Mouse (Mus musculus) B cell, adult 2 months (primary cell): ENCODE measurements around the gene Hmgcr.
"Not testable (repeated sequence)": the region's sequence is repeated elsewhere in the genome, so short reads cannot be mapped to it uniquely, and the experiment has no call there.

Source experiments
- DNase-seq, 2 experiments: peaks; one replicate each; pipeline ENCODE4 v3.0.0; 2022

The Hmgcr gene

DNA sequence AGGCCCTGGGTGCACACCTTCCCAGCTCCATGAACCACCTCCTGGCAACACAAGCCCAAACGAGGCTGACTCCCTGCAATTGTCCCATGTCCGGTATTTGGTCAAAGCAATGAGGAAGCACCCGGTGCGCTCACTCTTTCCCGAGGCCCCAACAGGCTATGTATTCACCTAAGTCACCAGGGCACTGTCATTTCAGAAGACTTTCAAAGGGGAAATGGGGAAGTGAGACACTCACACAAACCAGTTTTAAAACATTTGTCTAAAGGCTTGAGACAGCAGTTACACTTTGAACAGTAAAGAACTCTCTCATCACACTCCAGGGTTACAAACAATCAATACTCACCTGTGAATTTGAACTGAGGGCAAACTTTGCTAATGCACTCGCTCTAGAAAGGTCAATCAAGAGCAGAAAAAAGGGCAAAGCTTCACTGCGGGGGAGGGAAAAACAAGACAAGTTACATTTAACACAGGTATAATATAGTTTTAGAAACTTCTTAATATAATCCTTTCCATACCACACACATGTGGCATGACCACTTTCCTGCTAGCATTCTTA lies 6.2 kb downstream of the Hmgcr start:
- DNase-seq = no peak

DNA sequence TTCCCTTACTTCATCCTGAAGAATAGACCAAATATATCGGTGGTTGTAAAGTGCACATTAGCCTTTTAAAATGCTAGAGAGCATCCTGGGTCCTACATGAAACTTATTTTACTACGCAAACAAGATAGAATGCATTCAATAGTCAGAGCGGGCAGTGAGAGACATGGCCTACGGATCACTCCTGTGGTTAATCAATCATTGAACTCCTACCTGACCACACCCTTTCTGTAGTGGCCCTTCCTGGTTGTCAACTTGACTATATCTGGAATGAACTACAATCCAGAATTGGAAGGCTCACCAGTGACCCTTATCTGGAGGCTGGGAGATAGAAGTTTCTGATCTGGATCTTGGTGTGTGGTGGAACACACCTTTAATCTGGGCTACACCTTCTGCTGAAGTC lies 7.6 kb downstream of the Hmgcr start:
- DNase-seq = not testable (repeated sequence)

DNA sequence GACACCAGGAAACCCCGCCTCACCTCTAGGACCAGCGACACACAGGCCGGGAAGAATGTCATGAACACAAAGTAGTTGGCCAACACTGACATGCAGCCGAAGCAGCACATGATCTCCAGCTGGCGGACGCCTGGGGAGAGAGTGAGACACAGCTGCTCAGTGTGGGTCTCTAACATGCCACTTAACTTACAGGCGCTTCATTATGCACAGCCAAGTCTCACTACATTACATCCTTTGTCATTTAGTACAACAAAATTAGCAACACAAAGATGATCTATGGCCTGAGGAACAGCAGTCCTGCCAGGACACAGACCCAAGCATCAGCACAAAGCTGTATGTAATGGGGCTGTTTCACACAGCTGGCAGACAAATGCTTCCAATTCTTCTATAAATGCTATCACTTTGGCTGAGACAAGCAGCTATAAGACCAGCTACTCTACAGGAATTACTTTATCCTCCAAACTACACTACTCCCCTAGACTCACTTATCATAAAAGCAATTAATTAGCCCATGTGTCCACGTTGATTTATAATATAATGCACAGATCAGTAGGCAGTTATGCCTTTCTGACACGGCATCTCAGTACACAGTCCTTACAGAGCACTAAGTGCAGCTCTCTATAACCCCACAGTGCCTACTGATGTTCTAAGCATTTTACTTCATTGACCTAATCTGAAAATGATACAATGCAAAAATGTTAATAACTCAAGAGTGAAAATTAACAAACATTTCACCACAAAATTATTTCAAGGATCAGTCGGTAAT lies 10.5 kb downstream of the Hmgcr start:
- DNase-seq = no peak

DNA sequence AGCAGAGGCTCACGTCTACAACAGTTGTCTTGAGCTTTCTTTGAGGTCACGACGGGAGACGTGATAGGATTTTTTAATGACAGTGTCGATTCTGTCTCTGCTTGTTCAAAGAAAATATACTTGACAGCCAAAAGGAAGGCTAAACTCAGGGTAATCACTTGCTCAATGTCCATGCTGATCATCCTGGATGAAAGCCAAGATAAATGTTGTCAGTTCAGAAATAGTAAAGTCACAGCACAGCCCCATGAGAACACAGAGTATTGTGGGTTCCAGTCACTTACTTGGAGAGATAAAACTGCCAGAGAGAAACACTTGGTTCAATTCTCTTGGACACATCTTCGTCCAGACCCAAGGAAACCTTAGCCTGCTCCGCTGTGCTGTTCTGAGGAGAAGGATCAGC lies 11.8 kb downstream of the Hmgcr start:
- no peak for DNase-seq

DNA sequence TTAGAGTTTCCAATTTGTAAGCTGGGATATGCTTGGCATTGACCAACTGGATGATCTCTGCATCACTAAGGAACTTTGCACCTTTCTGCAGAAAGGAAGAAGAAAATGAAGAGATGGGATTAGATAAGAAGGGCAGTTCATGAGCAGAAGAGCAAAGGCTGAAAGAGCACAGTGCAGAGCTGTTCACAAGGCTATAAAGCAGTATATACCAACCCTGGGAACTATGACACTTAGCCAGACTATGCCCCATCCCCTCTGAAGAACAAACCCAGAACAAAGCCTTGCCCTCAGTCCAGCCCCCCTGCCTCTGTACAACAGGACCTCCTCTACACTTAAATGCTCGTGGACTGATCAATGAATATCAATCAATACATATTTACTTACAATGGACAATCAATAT lies 14.1 kb downstream of the Hmgcr start:
- DNase-seq = no peak

DNA sequence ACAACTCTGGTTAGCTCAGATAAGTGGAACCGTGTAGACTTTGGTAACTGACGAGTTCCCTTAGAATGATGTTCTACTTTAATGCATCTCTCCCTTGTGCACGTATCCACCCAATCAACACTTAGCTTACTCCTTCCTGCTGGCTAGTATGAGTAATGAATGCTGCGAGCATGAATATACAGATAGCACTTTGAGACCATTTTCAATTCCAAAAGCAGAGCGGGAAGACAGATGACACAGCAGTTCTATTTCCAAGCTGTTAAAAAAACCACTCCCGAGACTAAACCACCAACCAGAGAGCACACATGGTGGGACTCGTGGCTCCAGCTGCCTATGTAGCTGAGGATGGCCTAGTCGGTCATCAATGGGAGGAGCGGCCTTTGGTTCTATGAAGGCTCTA lies 17.7 kb downstream of the Hmgcr start:
- no peak for DNase-seq

DNA sequence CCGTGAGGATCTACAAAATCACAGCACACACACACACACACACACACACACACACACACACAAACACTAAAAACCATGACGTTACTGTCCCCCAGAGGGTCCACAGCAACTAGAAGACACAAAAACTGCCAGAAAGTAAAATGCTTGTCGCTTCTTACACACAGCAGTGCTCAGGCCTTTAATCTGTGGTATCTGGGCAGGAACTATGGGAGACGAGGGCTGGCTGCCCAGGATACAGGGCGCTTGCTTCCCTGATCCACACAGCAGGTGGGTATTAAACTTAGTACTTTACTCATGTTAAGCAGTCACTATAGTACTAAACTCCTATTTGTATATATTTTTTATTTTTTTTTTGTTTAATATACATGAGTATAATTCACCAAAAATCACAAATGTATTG lies 24.9 kb downstream of the Hmgcr start:
- no peak for DNase-seq

DNA sequence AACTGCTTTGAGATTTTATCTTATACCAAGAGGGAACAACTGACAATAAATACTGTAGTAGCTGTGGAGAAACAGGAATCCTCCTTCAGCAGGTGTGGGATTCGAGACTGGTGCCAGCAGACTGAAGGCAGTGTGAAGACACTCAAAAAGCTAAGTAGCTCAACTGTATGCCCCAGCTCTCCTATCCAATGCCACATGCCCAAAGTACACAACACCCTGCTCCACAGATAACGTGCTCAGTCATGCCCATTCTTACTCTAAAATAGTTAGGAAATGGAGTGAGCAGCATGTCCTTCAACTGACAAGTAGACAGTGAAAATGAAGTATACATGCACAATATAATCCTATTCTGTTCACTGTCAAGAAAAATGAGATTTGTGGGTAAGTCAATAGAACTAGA lies 26.6 kb downstream of the Hmgcr start:
- DNase-seq = no peak

DNA sequence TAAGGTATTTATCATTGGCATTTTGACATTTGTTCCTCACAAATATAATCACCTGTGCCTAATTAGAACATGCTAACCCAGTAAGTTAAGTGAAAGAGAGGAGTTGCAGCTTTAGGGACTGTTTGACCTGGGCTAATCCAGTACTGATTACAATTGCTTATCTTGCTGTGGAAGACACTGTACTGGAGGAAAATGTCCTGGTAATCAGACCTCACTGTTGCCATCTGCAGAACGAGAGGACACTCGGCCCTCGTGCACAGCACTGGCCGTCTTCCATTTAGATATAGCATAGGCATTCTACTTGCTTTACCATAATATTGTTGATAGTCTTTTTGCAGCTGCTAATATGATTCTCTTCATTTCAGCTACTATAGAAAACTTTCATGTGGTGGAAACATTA lies 40.3 kb downstream of the Hmgcr start:
- no peak for DNase-seq

DNA sequence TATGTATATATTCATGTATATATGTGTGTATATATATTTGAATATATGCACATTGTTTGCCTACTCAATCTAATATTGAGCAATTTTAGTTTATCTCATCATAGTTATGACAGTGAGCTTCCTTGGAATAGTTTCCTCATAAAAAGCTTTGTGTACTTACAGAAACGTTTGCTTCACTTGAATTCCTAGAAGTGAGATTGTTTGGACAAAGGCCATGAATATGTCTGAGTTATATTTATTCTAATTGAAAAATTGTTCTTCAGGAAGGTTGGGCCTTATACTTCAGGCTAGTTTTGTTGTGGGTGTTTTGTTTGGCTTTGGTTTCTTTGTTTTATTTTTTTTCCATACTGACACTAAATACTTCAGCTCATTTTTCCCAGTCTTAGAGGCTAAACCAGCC lies 49.8 kb downstream of the Hmgcr start:
- no peak for DNase-seq

DNA sequence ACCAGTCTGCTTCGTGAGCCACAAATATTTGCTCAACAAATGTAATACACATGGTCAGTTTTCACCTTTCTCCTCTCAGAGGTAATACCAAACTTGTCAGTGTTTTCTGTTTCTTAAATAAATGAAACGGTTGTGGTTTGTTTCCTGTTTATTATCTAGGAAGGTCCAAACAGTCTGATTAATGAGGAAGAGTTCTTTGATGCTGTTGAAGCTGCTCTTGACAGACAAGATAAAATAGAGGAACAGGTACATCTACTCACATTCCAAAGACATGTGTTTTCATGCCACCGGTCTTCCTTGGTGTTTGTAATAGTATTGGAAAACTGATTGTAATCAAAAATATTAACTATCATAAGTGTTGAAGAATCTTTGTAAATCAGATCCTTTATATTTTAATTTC lies 56.1 kb downstream of the Hmgcr start:
- no peak for DNase-seq

DNA sequence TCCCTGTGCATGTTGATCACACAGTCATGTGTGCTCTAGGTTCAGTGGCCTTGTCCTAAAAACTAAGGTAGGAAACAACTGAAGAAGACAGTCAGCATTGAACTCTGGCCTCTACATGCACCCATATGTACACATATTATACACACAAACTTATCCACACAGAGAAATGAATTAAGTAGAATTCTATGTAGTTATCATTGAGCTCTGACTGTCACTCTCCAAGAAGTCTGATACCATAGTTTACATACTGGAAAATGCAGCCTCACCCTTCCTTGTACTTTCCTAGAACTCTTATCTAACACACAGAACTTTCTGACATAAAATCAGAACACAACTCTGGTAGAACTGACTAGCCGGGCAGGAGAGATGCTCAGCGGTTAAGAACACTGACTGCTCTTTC lies 66.5 kb downstream of the Hmgcr start:
- DNase-seq = no peak

DNA sequence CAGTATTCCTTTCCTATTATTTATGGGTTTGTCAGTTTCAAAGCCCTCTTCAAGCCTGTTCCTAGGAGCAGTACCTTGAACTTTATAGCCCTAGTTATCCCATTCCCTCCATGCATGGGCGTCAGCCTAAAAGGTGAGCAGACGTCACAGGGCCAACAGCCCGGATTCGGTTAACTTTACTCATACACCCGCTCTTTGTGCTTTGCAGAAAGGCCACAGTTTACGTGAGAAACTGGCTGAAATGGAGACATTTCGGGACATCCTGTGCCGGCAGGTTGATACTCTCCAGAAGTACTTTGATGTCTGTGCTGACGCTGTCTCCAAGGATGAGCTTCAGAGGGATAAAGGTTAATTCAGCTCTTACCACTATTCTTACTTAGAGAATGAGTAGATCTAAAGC lies 71.6 kb downstream of the Hmgcr start:
- DNase-seq = no peak
